Mouse (Mus musculus) embryonic facial prominence, embryonic 13.5 days (tissue): Measurements from ENCODE around the gene Pold4. TPM values are rescaled to one million over a fixed set of nuclear protein-coding genes. Genes with fewer than 3 reads are reported as not detected.
A peak's percentile ranks its signal among the peaks of the same experiment; 100 is the strongest.
"Not testable (repeated sequence)": the region's sequence is repeated elsewhere in the genome, so short reads cannot be mapped to it uniquely, and the experiment has no call there.

Experiments used
- ATAC-seq: fragments of 200-750 bp; cut with Nextera tagmentation; 2 replicates; pipeline ENCODE4 v1.8.0; 2017; ENCODE audit warnings: low read depth; ENCODE audit not compliant: insufficient number of reproducible peaks, insufficient read depth, low FRiP score, low TSS enrichment
- H3K27ac ChIP-seq: fragments of 300-500 bp; sonication (generic); 2 replicates; pipeline ENCODE4 v1.5.1; 2015; ENCODE audit warnings: moderate library complexity, mild to moderate bottlenecking, inconsistent platforms
- H3K27me3 ChIP-seq: fragments of 300-500 bp; sonication (generic); 2 replicates; pipeline ENCODE4 v1.6.1; 2015; ENCODE audit warnings: mild to moderate bottlenecking, inconsistent platforms
- H3K36me3 ChIP-seq: fragments of 300-500 bp; sonication (generic); 2 replicates; pipeline ENCODE4 v1.6.1; 2015; ENCODE audit warnings: mild to moderate bottlenecking, inconsistent platforms
- H3K4me1 ChIP-seq: fragments of 300-500 bp; sonication (generic); 2 replicates; pipeline ENCODE4 v1.6.1; 2015; ENCODE audit warnings: inconsistent platforms
- H3K4me2 ChIP-seq: fragments of 300-500 bp; sonication (generic); 2 replicates; pipeline ENCODE4 v1.6.1; 2015; ENCODE audit warnings: moderate library complexity, mild to moderate bottlenecking, inconsistent platforms
- H3K4me3 ChIP-seq: fragments of 300-500 bp; sonication (generic); 2 replicates; pipeline ENCODE4 v1.5.1; 2015; ENCODE audit warnings: mild to moderate bottlenecking, inconsistent platforms
- H3K9ac ChIP-seq: fragments of 300-500 bp; sonication (generic); 2 replicates; pipeline ENCODE4 v1.6.1; 2015; ENCODE audit warnings: mild to moderate bottlenecking, inconsistent platforms
- H3K9me3 ChIP-seq: fragments of 300-500 bp; sonication (generic); 2 replicates; pipeline ENCODE4 v1.6.1; 2016; ENCODE audit warnings: inconsistent platforms
- whole genome bisulfite sequencing: fragments of 180-500 bp; shearing (Covaris S2); methylation state at CpG from one replicate; pipeline ENCODE4 v1.1.7; 2015; ENCODE audit warnings: mixed read lengths; 5-methylcytosine and 5-hydroxymethylcytosine counted together
- polyA plus RNA-seq: library from polyadenylated mRNA; unstranded; fragments of >200 nt; fragmentation: Nextera tagmentation; extraction: Ambion mirVana; gene quantifications from 2 replicates; pipeline ENCODE4 v1.2.1, GENCODE M21; 2015

Pold4 gene
- polyA plus RNA-seq, 1 experiment from 2014 or later: 21.2 TPM

GRCm38 (mm10) chr19:4232186-4232572 is 480 bp downstream of the Pold4 start:
- Histone ChIP-seq H3K27me3 (peaks cover 10% of the 10 kb centered on the region), H3K36me3 (no peaks in the 10 kb centered on the region), H3K27ac (peak overlapping the region; percentile 44; the same call in 1 of the 2 replicates), H3K9me3 (no peaks in the 10 kb centered on the region), H3K4me1 (peaks cover 26% of the 10 kb centered on the region), H3K4me2 (peak overlapping the region; percentile 80), H3K9ac (peak overlapping the region; percentile 72), H3K4me3 (peak overlapping the region; percentile 58)
- ATAC-seq: no peak
- WGBS: 50% methylated on average over 1 of the region's 2 CpGs

GRCm38 (mm10) chr19:4232651-4233050 is 952 bp downstream of the Pold4 start:
- Histone ChIP-seq H3K4me1 (peaks cover 25% of the 10 kb centered on the region), H3K27ac (no peak overlapping the region), H3K9ac (peak overlapping the region; percentile 72), H3K27me3 (peaks cover 10% of the 10 kb centered on the region), H3K4me2 (peak overlapping the region; percentile 80), H3K36me3 (no peaks in the 10 kb centered on the region), H3K4me3 (peak overlapping the region; percentile 58; the same call in 1 of the 2 replicates), H3K9me3 (no peaks in the 10 kb centered on the region)
- WGBS: 85% methylated on average over 7 of the region's 7 CpGs
- no peak for ATAC-seq

GRCm38 (mm10) chr19:4234548-4234947 is 2.8 kb downstream of the Pold4 start:
- Histone ChIP-seq H3K36me3 (no peaks in the 10 kb centered on the region), H3K4me3 (no peak overlapping the region), H3K9me3 (no peaks in the 10 kb centered on the region), H3K9ac (no peak overlapping the region), H3K4me1 (peaks cover 13% of the 10 kb centered on the region), H3K4me2 (no peak overlapping the region), H3K27ac (no peak overlapping the region), H3K27me3 (peaks cover 6% of the 10 kb centered on the region; the same call in 1 of the 2 replicates)
- ATAC-seq: no peak
- 73% methylated on average over 4 of the region's 4 CpGs for WGBS

- no peak overlapping the region for H3K9ac ChIP-seq
- no peak for ATAC-seq
- no peak overlapping the region for H3K27ac ChIP-seq
- H3K36me3 ChIP-seq: no peaks in the 10 kb centered on the region
- 45% methylated on average over 8 of the region's 8 CpGs for WGBS
- H3K4me1 ChIP-seq: no peaks in the 10 kb centered on the region
- no peaks in the 10 kb centered on the region for H3K9me3 ChIP-seq
- no peaks in the 10 kb centered on the region for H3K27me3 ChIP-seq
- H3K4me3 ChIP-seq: no peak overlapping the region
- no peak overlapping the region for H3K4me2 ChIP-seq
Measured at GRCm38 (mm10) chr19:4240247-4240668, 8.6 kb downstream of the Pold4 start.

GRCm38 (mm10) chr19:4242416-4242815 is 10.7 kb downstream of the Pold4 start:
- ATAC-seq: no peak

GRCm38 (mm10) chr19:4244775-4245174 is 13.1 kb downstream of the Pold4 start:
- Histone ChIP-seq H3K4me1 (no peaks in the 10 kb centered on the region), H3K27me3 (no peaks in the 10 kb centered on the region), H3K4me3 (no peak overlapping the region), H3K9ac (no peak overlapping the region), H3K36me3 (no peaks in the 10 kb centered on the region), H3K27ac (no peak overlapping the region), H3K9me3 (no peaks in the 10 kb centered on the region), H3K4me2 (no peak overlapping the region)
- no peak for ATAC-seq
- WGBS: 83% methylated on average over 6 of the region's 6 CpGs

More at GRCm38 (mm10) chr19:4242416-4242815, 10.7 kb downstream of the Pold4 start:
- no peaks in the 10 kb centered on the region for H3K9me3 ChIP-seq
- H3K4me3 ChIP-seq: no peak overlapping the region
- WGBS: 66% methylated on average over 3 of the region's 3 CpGs
- no peak overlapping the region for H3K27ac ChIP-seq
- no peak overlapping the region for H3K4me2 ChIP-seq
- H3K36me3 ChIP-seq: no peaks in the 10 kb centered on the region
- H3K4me1 ChIP-seq: no peaks in the 10 kb centered on the region
- no peaks in the 10 kb centered on the region for H3K27me3 ChIP-seq
- H3K9ac ChIP-seq: no peak overlapping the region

- no peak for ATAC-seq
- Histone ChIP-seq H3K4me2 (no peak overlapping the region), H3K9ac (no peak overlapping the region), H3K27ac (no peak overlapping the region), H3K36me3 (no peaks in the 10 kb centered on the region), H3K4me1 (no peaks in the 10 kb centered on the region), H3K4me3 (no peak overlapping the region), H3K9me3 (no peaks in the 10 kb centered on the region), H3K27me3 (no peaks in the 10 kb centered on the region)
- WGBS: 48% methylated on average over 1 of the region's 1 CpGs
Measured at GRCm38 (mm10) chr19:4247010-4247409, 15.3 kb downstream of the Pold4 start.

DNA sequence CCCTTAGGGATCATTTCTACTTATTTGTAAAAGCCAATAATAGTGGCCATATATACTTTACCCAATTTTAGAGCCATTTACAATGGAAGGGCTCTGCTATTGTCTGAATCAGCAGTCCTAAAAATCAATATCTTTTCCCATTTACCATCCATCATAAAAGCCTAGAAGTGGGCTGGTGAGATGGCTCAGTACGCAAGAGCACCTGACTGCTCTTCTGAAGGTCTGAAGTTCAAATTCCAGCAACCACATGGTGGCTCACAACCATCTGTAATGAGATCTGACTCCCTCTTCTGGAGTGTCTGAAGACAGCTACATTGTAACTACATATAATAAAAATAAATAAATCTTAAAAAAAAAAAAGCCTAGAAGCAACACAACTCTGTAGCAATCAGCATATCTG is 17.0 kb downstream of the Pold4 start:
- not testable (repeated sequence) for H3K9me3 ChIP-seq, H3K9ac ChIP-seq, H3K4me1 ChIP-seq, H3K4me2 ChIP-seq, H3K4me3 ChIP-seq, H3K36me3 ChIP-seq, H3K27me3 ChIP-seq, ATAC-seq, H3K27ac ChIP-seq
- 54% methylated on average over 1 of the region's 1 CpGs for WGBS

DNA sequence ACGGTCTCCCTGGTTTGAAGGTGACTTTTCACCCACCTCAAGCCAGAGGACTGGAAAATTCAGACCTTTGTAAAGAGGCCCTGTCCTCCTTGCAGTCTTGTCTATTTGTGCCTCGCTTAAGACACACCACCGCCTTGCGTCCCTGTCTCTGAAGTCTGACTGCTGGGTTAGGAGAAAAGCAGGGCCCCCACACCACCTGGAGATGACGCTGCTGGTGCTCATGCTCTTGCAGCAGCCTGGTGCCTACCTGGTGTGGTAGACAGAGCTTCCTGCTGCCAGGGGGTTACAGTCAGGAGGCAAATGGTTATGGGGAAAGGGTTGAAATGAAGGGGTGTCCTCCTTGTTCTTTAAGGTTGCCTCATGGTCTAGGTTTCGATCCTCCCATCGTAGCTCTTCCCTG is 22.5 kb downstream of the Pold4 start:
- H3K36me3 ChIP-seq: no peaks in the 10 kb centered on the region
- WGBS: 87% methylated on average over 7 of the region's 7 CpGs
- H3K27me3 ChIP-seq: no peaks in the 10 kb centered on the region
- ATAC-seq: no peak
- no peaks in the 10 kb centered on the region for H3K9me3 ChIP-seq
- H3K9ac ChIP-seq: no peak overlapping the region
- no peak overlapping the region for H3K27ac ChIP-seq
- H3K4me2 ChIP-seq: no peak overlapping the region
- no peak overlapping the region for H3K4me3 ChIP-seq
- H3K4me1 ChIP-seq: peaks cover 13% of the 10 kb centered on the region

DNA sequence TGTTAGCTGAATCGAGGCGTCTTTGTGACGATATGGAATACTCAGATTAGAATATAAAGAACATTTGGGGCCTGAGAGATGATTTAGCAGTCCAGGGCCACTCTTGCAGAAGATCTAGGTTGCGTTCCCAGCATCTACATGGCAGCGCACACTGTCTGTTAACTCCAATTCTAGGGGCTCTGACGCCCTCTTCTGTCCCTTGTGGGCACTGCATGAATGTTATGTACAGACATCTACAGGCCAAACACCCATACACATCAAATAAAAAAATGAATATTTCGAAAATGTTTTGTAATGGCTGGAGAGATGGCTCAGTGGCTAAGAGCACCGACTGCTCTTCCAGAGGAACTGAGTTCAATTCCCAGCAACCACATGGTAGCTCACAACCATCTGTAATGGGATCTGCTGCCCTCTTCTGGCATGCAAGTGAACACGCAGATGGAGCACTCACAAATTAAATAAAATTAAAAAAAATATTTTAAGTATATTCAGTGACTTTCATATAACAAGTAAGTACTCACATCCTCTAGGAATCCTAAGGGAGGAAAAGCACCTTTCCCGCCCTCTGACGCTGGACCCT is 24.0 kb downstream of the Pold4 start:
- ATAC-seq: no peak
- WGBS: 73% methylated on average over 11 of the region's 11 CpGs
- no peaks in the 10 kb centered on the region for H3K9me3 ChIP-seq
- no peak overlapping the region for H3K27ac ChIP-seq
- no peak overlapping the region for H3K9ac ChIP-seq
- H3K4me1 ChIP-seq: peaks cover 15% of the 10 kb centered on the region
- no peaks in the 10 kb centered on the region for H3K36me3 ChIP-seq
- no peaks in the 10 kb centered on the region for H3K27me3 ChIP-seq
- H3K4me3 ChIP-seq: no peak overlapping the region
- no peak overlapping the region for H3K4me2 ChIP-seq

DNA sequence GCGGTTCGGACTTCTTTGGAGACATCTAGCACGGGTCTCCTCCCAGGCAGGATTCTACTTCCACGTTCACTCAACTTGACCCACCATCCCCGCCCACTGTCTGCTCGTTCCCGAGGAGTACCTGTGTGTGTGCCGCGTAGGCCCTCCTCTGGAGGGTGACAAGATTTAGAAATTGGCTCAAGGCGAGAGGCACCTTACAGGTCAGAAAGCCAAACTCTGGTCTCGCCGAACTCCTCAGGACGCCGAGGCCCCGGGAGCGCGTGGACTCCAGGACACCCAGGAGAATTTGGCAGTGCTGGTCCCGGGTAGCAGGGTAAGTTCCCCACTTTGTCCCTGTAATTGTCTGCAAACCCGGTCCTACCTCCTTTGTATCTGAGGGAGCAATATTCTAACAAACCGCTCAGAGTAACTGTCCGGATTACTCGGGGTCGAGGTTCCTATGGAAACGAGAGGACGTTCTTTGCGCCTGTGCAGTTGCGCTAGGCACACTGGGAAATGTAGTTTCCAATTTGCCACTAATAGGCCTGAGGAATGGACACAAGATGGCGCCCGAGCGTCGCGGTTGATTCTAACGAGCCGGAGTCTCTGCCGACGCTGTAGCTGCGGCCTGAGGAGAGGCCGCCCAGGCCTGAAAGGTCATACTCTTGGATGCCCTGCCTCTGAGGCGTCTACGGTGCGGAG is 25.7 kb downstream of the Pold4 start:
- Histone ChIP-seq H3K4me2 (peak overlapping the region; percentile 89), H3K4me1 (peaks cover 15% of the 10 kb centered on the region), H3K4me3 (peak overlapping the region; percentile 67), H3K36me3 (no peaks in the 10 kb centered on the region), H3K27ac (no peak overlapping the region), H3K27me3 (no peaks in the 10 kb centered on the region), H3K9ac (peak overlapping the region; percentile 77), H3K9me3 (no peaks in the 10 kb centered on the region)
- under 1% methylated on average over 41 of the region's 41 CpGs for WGBS
- ATAC-seq: peak; percentile 80

GRCm38 (mm10) chr19:4257897-4258252 is 26.2 kb downstream of the Pold4 start:
- Histone ChIP-seq H3K27me3 (no peaks in the 10 kb centered on the region), H3K4me3 (peak overlapping the region; percentile 67), H3K9me3 (no peaks in the 10 kb centered on the region), H3K4me1 (peaks cover 15% of the 10 kb centered on the region), H3K27ac (no peak overlapping the region), H3K4me2 (peak overlapping the region; percentile 89), H3K9ac (peak overlapping the region; percentile 77), H3K36me3 (no peaks in the 10 kb centered on the region; the same call in 1 of the 2 replicates)
- peak; percentile 8; the same call in 1 of the 2 replicates for ATAC-seq
- WGBS: 19% methylated on average over 12 of the region's 12 CpGs
